Mouse (Mus musculus) adrenal gland, postnatal 25 days (tissue): ENCODE results near the gene Map3k1. TPM values are rescaled to one million over a fixed set of nuclear protein-coding genes. Genes with fewer than 3 reads are reported as not detected.
"Not testable (repeated sequence)": the region's sequence is repeated elsewhere in the genome, so short reads cannot be mapped to it uniquely, and the experiment has no call there.

ENCODE experiments used
- DNase-seq: peaks from one replicate; pipeline ENCODE4 v3.0.0; 2021; ENCODE audit warnings: mixed read lengths
- total RNA-seq: library from RNA; stranded (reverse); gene quantifications from 2 replicates; pipeline ENCODE4 v1.2.3, GENCODE M21; 2021

The Map3k1 gene
- total RNA-seq, 1 experiment from 2014 or later, result 60.6 TPM

GRCm38 (mm10) chr13:111741991-111742615, 66.7 kb downstream of the Map3k1 start:
- no peak for DNase-seq

- no peak for DNase-seq
Observed at GRCm38 (mm10) chr13:111741204-111741990, 67.4 kb downstream of the Map3k1 start.

- no peak for DNase-seq
Observed at GRCm38 (mm10) chr13:111726898-111727297, 81.9 kb downstream of the Map3k1 start.

- DNase-seq, result peak; percentile 97
Observed at GRCm38 (mm10) chr13:111725165-111726077, 83.4 kb downstream of the Map3k1 start.

GRCm38 (mm10) chr13:111724811-111725164, 84.0 kb downstream of the Map3k1 start:
- no peak for DNase-seq

- DNase-seq, result no peak
Observed at GRCm38 (mm10) chr13:111719726-111720125, 89.1 kb downstream of the Map3k1 start.

GRCm38 (mm10) chr13:111710531-111710930, 98.3 kb downstream of the Map3k1 start:
- DNase-seq, result no peak

GRCm38 (mm10) chr13:111703952-111704351, 104.8 kb downstream of the Map3k1 start:
- not testable (repeated sequence) for DNase-seq

- DNase-seq, result no peak
Observed at GRCm38 (mm10) chr13:111703396-111703795, 105.4 kb downstream of the Map3k1 start.

Other genes starting within 250 kb of the Map3k1 start
- gene Gm10198, start 216.2 kb downstream of the Map3k1 start, total RNA-seq, result not detected in 2 replicates
- gene Mier3, start 128.0 kb downstream of the Map3k1 start, total RNA-seq, result 38.7 and 41.3 TPM in 2 replicates